Mouse (Mus musculus) neural tube, embryonic 11.5 days (tissue): ENCODE data around the gene Tbpl1. TPM values are rescaled to one million over a fixed set of nuclear protein-coding genes. Genes with fewer than 3 reads are reported as not detected.

Experiments used
- ATAC-seq: fragments of 200-750 bp; cut with Nextera tagmentation; 2 replicates; pipeline ENCODE4 v1.8.0; 2017; ENCODE audit warnings: moderate number of reproducible peaks, mild to moderate bottlenecking, moderate TSS enrichment, moderate library complexity; ENCODE audit not compliant: insufficient read depth, low FRiP score, low TSS enrichment
- DNase-seq: peaks from one replicate; pipeline ENCODE4 v3.0.0-alpha.2; 2015; ENCODE audit warnings: low spot score
- H3K27ac ChIP-seq: fragments of 300-500 bp; sonication (generic); 2 replicates; pipeline ENCODE4 v1.5.1; 2014; ENCODE audit warnings: low read depth, mild to moderate bottlenecking, low read length
- H3K27me3 ChIP-seq: fragments of 300-500 bp; sonication (generic); 2 replicates; pipeline ENCODE4 v1.6.1; 2014; ENCODE audit warnings: mild to moderate bottlenecking, low read length, mixed read lengths; ENCODE audit not compliant: control insufficient read depth, insufficient read depth
- H3K36me3 ChIP-seq: fragments of 300-500 bp; sonication (generic); 2 replicates; pipeline ENCODE4 v1.6.1; 2014; ENCODE audit warnings: mild to moderate bottlenecking, low read length, moderate library complexity, mixed read lengths; ENCODE audit not compliant: control insufficient read depth, insufficient read depth
- H3K4me1 ChIP-seq: fragments of 300-500 bp; sonication (generic); 2 replicates; pipeline ENCODE4 v1.6.1; 2014; ENCODE audit warnings: low read length, mixed read lengths; ENCODE audit not compliant: control insufficient read depth, insufficient read depth
- H3K4me2 ChIP-seq: fragments of 300-500 bp; sonication (generic); 2 replicates; pipeline ENCODE4 v1.6.1; 2014; ENCODE audit warnings: low read depth, mild to moderate bottlenecking, moderate library complexity
- H3K4me3 ChIP-seq: fragments of 300-500 bp; sonication (generic); 2 replicates; pipeline ENCODE4 v1.5.1; 2014; ENCODE audit warnings: low read depth, low read length
- H3K9ac ChIP-seq: fragments of 300-500 bp; sonication (generic); 2 replicates; pipeline ENCODE4 v1.6.1; 2014; ENCODE audit warnings: mild to moderate bottlenecking, low read length
- H3K9me3 ChIP-seq: fragments of 300-500 bp; sonication (generic); 2 replicates; pipeline ENCODE4 v1.6.1; 2016; ENCODE audit warnings: low read length; ENCODE audit not compliant: control insufficient read depth
- WGBS: fragments of 180-500 bp; shearing (Covaris S2); extraction: QIAGEN DNeasy Blood & Tissue Kit; methylation state at CpG from one replicate; pipeline ENCODE4 v1.1.7; 2014; 5-methylcytosine and 5-hydroxymethylcytosine counted together
- polyA plus RNA-seq: library from polyadenylated mRNA; unstranded; fragments of >200 nt; fragmentation: Nextera tagmentation; extraction: Ambion mirVana; gene quantifications from 2 replicates; pipeline ENCODE4 v1.2.1, GENCODE M21; 2014

Gene Tbpl1
- polyA plus RNA-seq, 1 experiment from 2014 or later: 108 TPM

- DNase-seq (peak; percentile 10), ATAC-seq (no peak)
- Histone ChIP-seq H3K4me3 (no peak overlapping the region), H3K36me3 (no peaks in the 10 kb centered on the region), H3K4me2 (no peak overlapping the region), H3K27me3 (no peaks in the 10 kb centered on the region), H3K27ac (no peak overlapping the region), H3K9ac (no peak overlapping the region), H3K4me1 (no peaks in the 10 kb centered on the region), H3K9me3 (no peaks in the 10 kb centered on the region)
- WGBS: 77% methylated on average over 13 of the region's 13 CpGs
Observed at GRCm38 (mm10) chr10:22746334-22747322, 14.9 kb upstream of the Tbpl1 start.

- H3K9me3 ChIP-seq: no peaks in the 10 kb centered on the region
- H3K4me2 ChIP-seq: no peak overlapping the region
- no peak overlapping the region for H3K4me3 ChIP-seq
- ATAC-seq (no peak), DNase-seq (no peak)
- H3K27me3 ChIP-seq: no peaks in the 10 kb centered on the region
- H3K27ac ChIP-seq: no peak overlapping the region
- WGBS: 74% methylated on average over 7 of the region's 7 CpGs
- no peaks in the 10 kb centered on the region for H3K36me3 ChIP-seq
- H3K4me1 ChIP-seq: no peaks in the 10 kb centered on the region
- no peak overlapping the region for H3K9ac ChIP-seq
Observed at GRCm38 (mm10) chr10:22745922-22746321, 14.2 kb upstream of the Tbpl1 start.

- WGBS: 63% methylated on average over 10 of the region's 10 CpGs
- Histone ChIP-seq H3K36me3 (no peaks in the 10 kb centered on the region), H3K4me3 (peak overlapping the region; percentile 89), H3K27ac (no peak overlapping the region; the same call in 1 of the 2 replicates), H3K4me1 (peaks cover 12% of the 10 kb centered on the region), H3K4me2 (peak overlapping the region; percentile 87), H3K9me3 (no peaks in the 10 kb centered on the region), H3K9ac (peak overlapping the region; percentile 95), H3K27me3 (no peaks in the 10 kb centered on the region)
- ATAC-seq: no peak; the same call in 1 of the 2 replicates
- DNase-seq: no peak
Observed at GRCm38 (mm10) chr10:22732181-22732580, 443 bp upstream of the Tbpl1 start.

- DNase-seq: no peak
- 0% methylated on average over 33 of the region's 33 CpGs for WGBS
Observed at GRCm38 (mm10) chr10:22730992-22731271, 806 bp downstream of the Tbpl1 start.

GRCm38 (mm10) chr10:22730266-22730991, 1.3 kb downstream of the Tbpl1 start:
- H3K4me1 ChIP-seq: peaks cover 12% of the 10 kb centered on the region
- H3K27ac ChIP-seq: peak overlapping the region; percentile 94
- peak overlapping the region; percentile 92 for H3K4me2 ChIP-seq
- DNase-seq (no peak), ATAC-seq (peak; percentile 78)
- H3K4me3 ChIP-seq: peak overlapping the region; percentile 89
- WGBS: under 1% methylated on average over 38 of the region's 39 CpGs
- H3K9ac ChIP-seq: peak overlapping the region; percentile 95
- H3K9me3 ChIP-seq: no peaks in the 10 kb centered on the region
- H3K36me3 ChIP-seq: no peaks in the 10 kb centered on the region
- no peaks in the 10 kb centered on the region for H3K27me3 ChIP-seq

More at GRCm38 (mm10) chr10:22730992-22731271, 806 bp downstream of the Tbpl1 start:
- peak overlapping the region; percentile 94 for H3K27ac ChIP-seq
- peak overlapping the region; percentile 95 for H3K9ac ChIP-seq
- peaks cover 12% of the 10 kb centered on the region for H3K4me1 ChIP-seq
- ATAC-seq: no peak
- H3K27me3 ChIP-seq: no peaks in the 10 kb centered on the region
- H3K4me2 ChIP-seq: peak overlapping the region; percentile 92
- peak overlapping the region; percentile 89 for H3K4me3 ChIP-seq
- H3K36me3 ChIP-seq: no peaks in the 10 kb centered on the region
- no peaks in the 10 kb centered on the region for H3K9me3 ChIP-seq

- Histone ChIP-seq H3K4me2 (no peak overlapping the region), H3K4me3 (no peak overlapping the region), H3K36me3 (no peaks in the 10 kb centered on the region), H3K9ac (no peak overlapping the region), H3K4me1 (peaks cover 12% of the 10 kb centered on the region), H3K9me3 (no peaks in the 10 kb centered on the region), H3K27ac (no peak overlapping the region), H3K27me3 (no peaks in the 10 kb centered on the region)
- no peak for DNase-seq
- WGBS: 94% methylated on average over 1 of the region's 1 CpGs
- no peak for ATAC-seq
Observed at GRCm38 (mm10) chr10:22728257-22728656, 3.5 kb downstream of the Tbpl1 start.

- H3K4me2 ChIP-seq: no peak overlapping the region
- H3K27me3 ChIP-seq: no peaks in the 10 kb centered on the region
- no peaks in the 10 kb centered on the region for H3K36me3 ChIP-seq
- H3K9me3 ChIP-seq: no peaks in the 10 kb centered on the region
- ATAC-seq (no peak), DNase-seq (no peak)
- no peak overlapping the region for H3K9ac ChIP-seq
- no peak overlapping the region for H3K4me3 ChIP-seq
- no peak overlapping the region for H3K27ac ChIP-seq
- peaks cover 12% of the 10 kb centered on the region for H3K4me1 ChIP-seq
- WGBS: 69% methylated on average over 7 of the region's 7 CpGs
Observed at GRCm38 (mm10) chr10:22726295-22726694, 5.4 kb downstream of the Tbpl1 start.

- no peaks in the 10 kb centered on the region for H3K9me3 ChIP-seq
- H3K27ac ChIP-seq: no peak overlapping the region
- no peaks in the 10 kb centered on the region for H3K27me3 ChIP-seq
- no peak overlapping the region for H3K4me2 ChIP-seq
- H3K4me3 ChIP-seq: no peak overlapping the region
- WGBS: 80% methylated on average over 4 of the region's 4 CpGs
- ATAC-seq (no peak), DNase-seq (no peak)
- no peak overlapping the region for H3K9ac ChIP-seq
- no peaks in the 10 kb centered on the region for H3K36me3 ChIP-seq
- H3K4me1 ChIP-seq: peaks cover 11% of the 10 kb centered on the region
Observed at GRCm38 (mm10) chr10:22725166-22725565, 6.6 kb downstream of the Tbpl1 start.
